ENCODE assay signal across 22 mouse cellular contexts in genomic region chr19:34920531-34920930, GRCm38 (mm10). TPM values are rescaled to one million over a fixed set of nuclear protein-coding genes. Genes with fewer than 3 reads are reported as not detected.
DNase-seq lines count a peak whose midpoint lies in the region; ATAC-seq and TF ChIP-seq lines count a peak whose summit lies in the region.
"Had no signal": no experiment of that assay in that cellular context is flagged by ENCODE, and none has a peak within 500 bp of the region (broad histone marks: within the 10 kb centered on the region; RNA-seq: fewer than 3 reads in every experiment).

No protein-coding gene starts in this region.

- DNase-seq in embryonic facial prominence, embryonic 14.5 days (ENCODE audit: low spot score) = peak; percentile 20
- no peak for DNase-seq in embryonic facial prominence, embryonic 10.5 days (ENCODE audit: low spot score)
- DNase-seq in lung, embryonic 14.5 days = peak; percentile 69
- DNase-seq in lung, postnatal 4 days = no peak
- DNase-seq in NIH3T3 (ENCODE audit: low read depth) = peak; percentile 59
- DNase-seq in T-cell, adult 2 months (ENCODE audit: low spot score) = no peak
- DNase-seq: adrenal gland, postnatal 10 days; adrenal gland, postnatal 36 days; cerebellum, adult 11 months; gastrocnemius, postnatal 10 days; gastrocnemius, postnatal 36 days; heart, adult 2 months; heart, postnatal 14 days had no signal

- no peak overlapping the region for H3K27ac ChIP-seq in embryonic facial prominence, embryonic 14.5 days (replicated peaks; ENCODE audit: low read depth, low read length)
- H3K27ac ChIP-seq in embryonic facial prominence, embryonic 10.5 days (replicated peaks) = no peak overlapping the region
- no peak overlapping the region for H3K27ac ChIP-seq in lung, embryonic 14.5 days (ENCODE audit: low read depth)
- H3K27ac ChIP-seq: embryonic facial prominence, embryonic 13.5 days; forebrain, embryonic 10.5 days; forebrain, embryonic 13.5 days; heart, adult 2 months; heart, embryonic 10.5 days; hindbrain, embryonic 12.5 days; hindbrain, embryonic 15.5 days had no signal

- 68% methylated on average over 3 of the region's 3 CpGs for WGBS in embryonic facial prominence, embryonic 14.5 days
- 85% methylated on average over 3 of the region's 3 CpGs for WGBS in embryonic facial prominence, embryonic 10.5 days
- 49% methylated on average over 3 of the region's 3 CpGs for WGBS in lung, embryonic 14.5 days

- no peak for TF ChIP-seq CTCF in lung, embryonic 14.5 days (IDR thresholded peaks at IDR 0.05; ENCODE audit: low read depth)

- H3K27me3 ChIP-seq in embryonic facial prominence, embryonic 14.5 days (replicated peaks; ENCODE audit: control insufficient read depth, insufficient read depth, low read length) = no peaks in the 10 kb centered on the region
- no peaks in the 10 kb centered on the region for H3K27me3 ChIP-seq in embryonic facial prominence, embryonic 10.5 days (replicated peaks; ENCODE audit: low read depth, poor library complexity, severe bottlenecking)
- no peaks in the 10 kb centered on the region for H3K27me3 ChIP-seq in lung, embryonic 14.5 days (ENCODE audit: insufficient read depth, low read length)
- H3K27me3 ChIP-seq: CH12.LX; embryonic facial prominence, embryonic 13.5 days; forebrain, embryonic 13.5 days; heart, embryonic 13.5 days; hindbrain, embryonic 12.5 days; hindbrain, embryonic 15.5 days had no signal

- 0 out of 2 replicates have a peak, but pooled peaks cover 3% of the 10 kb centered on the region for H3K4me1 ChIP-seq in embryonic facial prominence, embryonic 14.5 days (ENCODE audit: control insufficient read depth, insufficient read depth, low read length)
- H3K4me1 ChIP-seq in embryonic facial prominence, embryonic 10.5 days = 0 out of 2 replicates have a peak, but pooled peaks cover 2% of the 10 kb centered on the region
- H3K4me1 ChIP-seq in lung, embryonic 14.5 days (ENCODE audit: insufficient read depth) = no peaks in the 10 kb centered on the region; the same call in 1 of the 2 replicates
- H3K4me1 ChIP-seq: embryonic facial prominence, embryonic 13.5 days; heart, embryonic 10.5 days; hindbrain, embryonic 12.5 days had no signal

- H3K36me3 ChIP-seq in embryonic facial prominence, embryonic 14.5 days (ENCODE audit: control insufficient read depth, insufficient read depth, low read length) = 0 out of 2 replicates have a peak, but pooled peaks cover 6% of the 10 kb centered on the region
- peaks cover 14% of the 10 kb centered on the region for H3K36me3 ChIP-seq in embryonic facial prominence, embryonic 10.5 days (replicated peaks)
- peaks cover 14% of the 10 kb centered on the region; the same call in 1 of the 2 replicates for H3K36me3 ChIP-seq in lung, embryonic 14.5 days (ENCODE audit: insufficient read depth)
- H3K36me3 ChIP-seq: hindbrain, embryonic 15.5 days had no signal

- H3K9ac ChIP-seq in embryonic facial prominence, embryonic 14.5 days (ENCODE audit: low read depth, low read length) = no peak overlapping the region
- no peak overlapping the region for H3K9ac ChIP-seq in lung, embryonic 14.5 days
- H3K9ac ChIP-seq: forebrain, embryonic 13.5 days; hindbrain, embryonic 12.5 days; hindbrain, embryonic 15.5 days had no signal

- H3K4me2 ChIP-seq in embryonic facial prominence, embryonic 14.5 days (ENCODE audit: low read depth, low read length) = no peak overlapping the region
- H3K4me2 ChIP-seq in lung, embryonic 14.5 days = no peak overlapping the region

- no peaks in the 10 kb centered on the region for H3K9me3 ChIP-seq in embryonic facial prominence, embryonic 14.5 days (ENCODE audit: control insufficient read depth, low read length)
- H3K9me3 ChIP-seq in embryonic facial prominence, embryonic 10.5 days = no peaks in the 10 kb centered on the region
- H3K9me3 ChIP-seq in lung, embryonic 14.5 days (ENCODE audit: low read depth, low read length) = no peaks in the 10 kb centered on the region
- H3K9me3 ChIP-seq: embryonic facial prominence, embryonic 13.5 days; forebrain, embryonic 10.5 days; forebrain, embryonic 13.5 days; G1E; heart, embryonic 10.5 days; heart, embryonic 13.5 days; hindbrain, embryonic 12.5 days; hindbrain, embryonic 15.5 days had no signal

- no peak for ATAC-seq in embryonic facial prominence, embryonic 14.5 days (ENCODE audit: low read depth)
- no peak for ATAC-seq in lung, embryonic 14.5 days (ENCODE audit: insufficient read depth)

- no peak overlapping the region for H3K4me3 ChIP-seq in embryonic facial prominence, embryonic 14.5 days (ENCODE audit: low read depth, low read length)
- H3K4me3 ChIP-seq in embryonic facial prominence, embryonic 10.5 days = no peak overlapping the region
- H3K4me3 ChIP-seq in lung, embryonic 14.5 days (ENCODE audit: low read depth, low read length) = no peak overlapping the region

RNA-seq across cellular contexts. Expression of gene Kif20b, which starts 1.6 kb away (rescaled TPM):
- 36.1 and 49.1 TPM in 2 replicates for polyA plus RNA-seq in embryonic facial prominence, embryonic 14.5 days (2014; fragmentation: Nextera tagmentation; extraction: Ambion mirVana)
- 86.6 and 89.8 TPM in 2 replicates for polyA plus RNA-seq in embryonic facial prominence, embryonic 10.5 days (2016; fragmentation: Nextera tagmentation; extraction: Ambion mirVana)
- polyA plus RNA-seq in lung, embryonic 14.5 days (2014; fragmentation: Nextera tagmentation; extraction: Ambion mirVana) = 83.0 and 89.3 TPM in 2 replicates

RNA-seq across cellular contexts. Expression of gene Pank1, which starts 41.3 kb away (rescaled TPM):
- 5.8 and 7.7 TPM in 2 replicates for polyA plus RNA-seq in embryonic facial prominence, embryonic 14.5 days (2014; fragmentation: Nextera tagmentation; extraction: Ambion mirVana)
- 6.3 and 7.5 TPM in 2 replicates for polyA plus RNA-seq in embryonic facial prominence, embryonic 10.5 days (2016; fragmentation: Nextera tagmentation; extraction: Ambion mirVana)
- 10.0 and 10.3 TPM in 2 replicates for polyA plus RNA-seq in lung, embryonic 14.5 days (2014; fragmentation: Nextera tagmentation; extraction: Ambion mirVana)

Comparison
In these comparisons a context has a peak if more than half of its experiments do, and no peak if none do; other contexts are left out.
1. DNase-seq: peak in embryonic facial prominence, embryonic 14.5 days (single experiment), lung, embryonic 14.5 days (single experiment) and NIH3T3 (single experiment); none in embryonic facial prominence, embryonic 10.5 days (single experiment), lung, postnatal 4 days (0 of 2) and T-cell, adult 2 months (single experiment).